Mouse (Mus musculus): ENCODE measurements at regions not wholly inside any gene's neighbourhood (a gene's known extent, or its start where the extent isn't known, plus 50 kb on each side); places are given as distances from the start of the nearest gene placed in this dataset.
A peak's percentile ranks its signal among the peaks of the same experiment; 100 is the strongest.
"Not testable (repeated sequence)": the region's sequence is repeated elsewhere in the genome, so short reads cannot be mapped to it uniquely, and the experiment has no call there.

DNA sequence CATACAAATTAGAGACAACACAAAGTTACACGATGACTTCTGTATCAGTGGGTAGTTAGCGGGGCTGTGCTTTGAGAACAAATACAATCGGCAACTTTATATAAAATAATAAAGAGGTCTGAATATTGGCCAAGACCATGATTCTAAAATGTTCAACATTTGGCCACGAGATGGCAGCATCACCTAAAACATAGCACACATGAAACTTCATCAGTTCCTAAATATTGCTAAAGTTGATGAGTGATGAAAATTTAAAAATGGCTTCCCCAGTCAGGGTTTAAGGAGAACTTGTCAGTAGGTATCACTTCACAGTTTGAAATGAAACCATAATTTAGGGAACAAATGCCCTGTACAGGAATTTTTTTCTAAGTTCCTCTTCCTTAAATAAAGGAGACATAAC is 824.6 kb downstream of the Basp1 start:
- DNase-seq: peak; percentile 60

DNA sequence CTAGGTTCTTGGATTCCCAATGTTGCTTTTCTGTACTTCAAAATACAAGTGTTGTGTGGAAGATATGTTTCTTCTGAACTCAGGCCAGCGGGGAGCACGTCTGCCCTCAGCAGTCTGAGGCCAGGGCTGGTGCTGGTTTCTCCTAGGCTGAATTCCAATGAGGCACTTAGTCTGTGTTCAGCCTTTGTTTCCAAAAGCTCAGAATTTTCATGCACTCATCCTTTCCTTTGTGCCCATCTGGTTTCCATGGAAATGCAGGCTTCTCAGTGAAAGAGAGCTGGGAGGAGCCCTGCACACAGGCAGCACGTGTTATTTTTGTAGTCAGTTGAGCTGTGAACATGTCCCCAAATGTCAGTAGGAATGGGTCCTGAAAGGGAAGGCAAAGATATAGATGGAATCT is 846.6 kb downstream of the Basp1 start:
- no peak for DNase-seq

DNA sequence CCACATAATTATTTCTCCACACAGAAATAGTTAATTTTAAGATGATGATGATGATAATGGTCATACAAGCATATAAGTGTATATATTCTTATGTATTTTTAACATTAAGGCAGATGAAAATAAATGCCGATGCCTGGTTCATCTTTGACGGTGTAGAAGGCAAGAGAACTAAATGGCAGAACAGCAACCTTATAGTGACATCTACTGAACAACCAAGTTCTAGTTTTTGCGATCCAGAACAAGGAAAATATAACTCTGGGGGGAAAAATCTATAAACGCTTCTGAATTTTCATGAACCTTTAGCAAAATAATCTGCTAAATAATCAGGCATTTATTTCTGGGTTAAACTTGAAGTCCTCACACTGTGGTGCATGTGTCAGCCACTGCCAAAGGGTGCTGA is 856.8 kb downstream of the Basp1 start:
- no peak for DNase-seq

DNA sequence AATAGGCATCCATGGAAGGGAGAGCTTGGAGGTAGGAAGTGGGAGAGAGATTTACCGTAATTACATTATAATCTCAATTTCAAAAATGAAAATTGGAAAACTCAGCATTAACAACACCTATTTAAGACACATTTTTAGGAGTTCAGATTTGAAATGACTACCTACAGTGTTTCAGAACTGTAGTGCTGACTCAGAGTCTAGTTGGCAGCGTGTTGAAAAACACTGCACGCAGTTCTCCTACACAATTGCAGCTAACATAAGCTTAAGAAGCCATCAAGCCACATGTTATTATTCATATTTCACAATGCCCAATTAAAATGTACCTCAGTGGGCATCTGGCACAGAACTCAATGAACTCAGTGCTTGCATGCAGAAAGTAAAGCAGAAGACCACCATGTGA is 863.5 kb downstream of the Basp1 start:
- no peak for DNase-seq

DNA sequence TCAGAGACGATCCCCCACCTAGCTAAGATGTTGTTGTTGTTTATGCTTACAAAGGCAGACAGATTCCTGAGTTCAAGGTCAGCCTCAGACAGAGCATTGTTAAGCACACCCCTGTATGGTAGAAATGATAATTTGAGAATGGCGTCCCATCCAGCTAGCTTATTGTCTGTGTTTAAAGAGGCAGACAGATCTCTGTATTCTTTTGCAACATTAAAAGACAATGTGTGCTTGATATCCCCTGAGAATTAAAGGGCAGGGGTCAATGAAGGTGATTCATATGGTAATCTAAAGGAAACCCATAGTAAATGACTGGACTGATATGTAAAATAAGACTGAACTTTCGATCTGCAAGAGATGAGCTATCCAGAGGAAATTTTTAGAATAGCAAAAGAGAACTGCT is 883.5 kb downstream of the Basp1 start:
- no peak for DNase-seq

DNA sequence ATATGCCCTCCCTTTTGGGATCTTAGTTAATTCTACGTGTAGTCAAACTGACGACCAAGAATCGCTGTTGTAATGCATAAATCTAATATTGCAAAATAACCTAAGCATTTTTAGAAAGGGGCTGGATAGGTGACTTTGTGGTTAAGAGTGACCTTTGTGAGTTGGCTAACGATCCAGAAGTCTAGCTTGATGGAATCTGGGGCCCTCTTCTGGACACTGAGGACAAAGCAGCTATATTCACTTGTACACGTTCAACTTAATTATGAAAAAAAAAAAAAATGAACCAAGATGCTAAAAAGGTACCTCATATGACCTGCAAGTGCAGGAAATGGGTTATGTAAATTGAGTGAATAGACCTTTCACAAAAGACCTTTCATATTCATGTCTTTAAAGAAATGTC is 886.2 kb downstream of the Basp1 start:
- no peak for DNase-seq

DNA sequence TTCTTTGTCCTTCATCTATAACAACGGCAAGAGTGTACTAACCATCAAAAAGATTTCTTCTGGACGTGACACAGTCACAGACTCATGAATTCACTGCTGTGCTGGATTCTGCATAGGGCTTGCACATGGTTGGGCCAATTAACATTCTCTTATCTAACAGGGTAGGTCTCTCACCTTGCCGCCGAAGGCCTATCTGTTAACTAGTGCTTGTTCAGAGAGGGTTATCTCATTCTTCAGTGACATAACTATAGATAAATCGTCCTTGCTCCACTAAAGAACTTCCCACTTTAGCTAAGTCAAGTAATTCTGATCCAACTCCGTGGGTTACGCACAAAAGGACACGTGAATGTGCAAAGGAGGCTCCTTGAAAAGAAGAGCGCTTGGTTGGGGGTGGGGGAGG is 899.6 kb downstream of the Basp1 start:
- no peak for DNase-seq

DNA sequence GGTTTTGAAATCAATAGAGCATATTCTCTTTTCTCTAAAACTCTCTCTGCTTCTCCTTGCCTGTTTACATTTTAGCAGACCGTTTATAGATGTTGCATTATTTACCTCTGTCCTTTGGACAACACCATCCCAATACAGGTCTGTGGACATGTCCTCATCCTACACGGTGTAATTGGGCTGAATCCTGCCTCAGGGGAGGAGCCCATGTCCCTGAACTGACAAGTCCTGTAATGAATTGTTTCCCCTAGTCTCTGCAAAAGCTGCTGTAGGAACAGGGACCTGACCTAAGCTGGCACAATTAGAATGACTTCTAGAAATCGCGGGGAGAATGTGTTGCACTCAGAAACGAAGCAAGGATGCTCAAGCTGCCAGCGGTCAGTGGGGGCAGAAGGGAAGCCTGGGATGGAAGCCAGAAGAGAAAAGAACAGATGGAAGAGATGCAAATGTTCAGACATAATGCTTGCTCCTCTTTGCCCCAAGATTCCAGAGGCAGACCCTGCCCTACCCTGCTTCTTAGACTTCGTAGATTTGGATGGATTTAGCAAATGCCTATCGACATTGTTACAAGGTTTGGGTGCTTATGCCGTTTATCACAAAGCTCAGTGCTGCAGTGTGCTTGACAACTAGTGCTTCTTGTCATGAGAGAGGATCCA is 911.5 kb downstream of the Basp1 start:
- no peak for DNase-seq

DNA sequence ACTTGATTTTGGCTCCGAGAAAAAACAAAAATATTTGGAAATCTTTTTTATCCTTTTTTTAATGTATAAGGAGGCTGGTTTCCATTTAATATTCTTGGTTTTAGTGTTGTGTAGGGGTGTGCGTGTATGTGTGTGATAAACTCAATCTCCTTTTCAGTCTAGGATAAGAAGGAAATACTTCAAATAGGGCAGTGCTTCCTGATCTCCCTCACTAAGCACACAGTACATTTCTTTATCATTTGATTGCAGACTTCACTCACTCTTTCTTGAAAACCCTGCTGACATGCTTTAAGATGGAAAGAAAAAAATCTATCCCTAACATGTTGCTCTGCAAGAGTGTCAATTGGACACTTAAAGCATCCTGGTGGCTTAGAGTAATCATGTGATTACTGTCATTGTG is 927.3 kb downstream of the Basp1 start:
- DNase-seq: no peak

DNA sequence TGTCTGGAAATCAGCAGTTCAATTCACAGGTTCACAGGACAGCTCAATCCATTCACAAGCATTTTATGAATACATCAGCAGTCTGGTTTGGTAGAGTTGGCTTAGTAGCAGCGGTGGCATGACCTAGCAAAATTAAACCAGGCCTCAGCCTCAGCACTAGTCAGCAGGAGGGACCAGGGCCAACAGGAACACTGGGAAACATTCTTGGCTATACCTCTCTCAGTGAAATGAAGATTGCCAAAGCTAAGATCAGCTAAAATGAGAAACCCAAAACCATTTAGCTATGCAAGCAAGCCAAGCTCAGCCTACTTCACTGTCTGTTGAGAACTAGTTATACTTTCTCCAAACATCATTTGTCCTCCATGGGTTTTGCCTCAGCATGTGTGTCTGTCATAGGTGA is 945.3 kb downstream of the Basp1 start:
- no peak for DNase-seq

DNA sequence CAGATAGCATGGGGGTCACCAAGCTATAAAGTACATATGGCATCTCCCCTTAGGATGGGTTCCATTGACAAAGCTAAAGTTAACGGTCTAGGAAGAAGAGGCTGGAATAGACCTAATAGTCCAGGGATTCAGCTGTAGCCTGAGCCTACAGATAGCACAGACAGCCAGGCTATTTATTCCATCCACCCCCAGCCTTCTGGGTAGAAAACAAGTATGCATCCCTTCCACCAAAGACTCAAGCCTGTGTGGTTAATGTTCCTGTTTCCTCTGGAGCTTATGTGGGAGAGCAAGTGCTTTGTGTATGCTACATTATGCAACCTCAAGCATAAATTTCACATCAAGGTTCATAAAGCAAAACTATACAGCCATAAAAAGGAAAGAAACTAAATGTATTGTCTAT is 955.8 kb downstream of the Basp1 start:
- no peak for DNase-seq

DNA sequence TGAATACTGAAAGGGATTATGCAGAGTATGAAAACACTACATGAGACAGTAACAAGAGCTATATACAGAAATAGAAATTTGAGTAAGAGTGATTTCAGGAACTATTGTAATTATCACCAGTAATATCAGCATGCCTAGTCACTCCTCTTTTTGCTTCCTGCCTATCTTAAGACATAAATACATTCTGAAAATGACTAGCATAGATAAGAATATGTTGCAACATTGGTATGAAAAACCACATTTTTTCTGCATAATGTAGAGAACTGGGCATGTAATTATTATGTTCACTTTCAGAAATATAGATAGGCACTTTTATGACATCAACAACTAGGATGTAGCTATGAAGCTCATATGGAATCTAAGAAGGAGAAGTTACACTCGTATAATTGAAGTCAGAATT is 980.5 kb downstream of the Basp1 start:
- DNase-seq: no peak

DNA sequence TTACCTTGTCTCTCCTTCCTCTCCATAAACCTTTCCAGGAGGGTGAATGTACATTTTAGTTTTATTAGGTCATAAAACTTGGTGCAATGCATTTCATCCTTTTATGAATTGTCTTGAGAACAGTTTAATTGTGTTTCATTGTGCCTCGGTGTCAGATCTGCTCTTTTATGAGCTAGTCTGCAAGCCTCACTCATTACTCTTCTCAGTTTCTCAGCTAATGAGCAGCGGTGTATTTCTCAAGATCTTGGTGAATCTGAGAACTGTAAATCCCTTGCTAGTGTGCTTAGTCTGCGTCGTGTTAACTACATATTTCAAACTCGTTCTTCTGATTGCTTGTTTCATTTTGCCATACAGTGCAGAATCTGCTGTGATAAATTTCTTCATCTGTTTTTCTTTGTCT is 984.4 kb downstream of the Basp1 start:
- no peak for DNase-seq

DNA sequence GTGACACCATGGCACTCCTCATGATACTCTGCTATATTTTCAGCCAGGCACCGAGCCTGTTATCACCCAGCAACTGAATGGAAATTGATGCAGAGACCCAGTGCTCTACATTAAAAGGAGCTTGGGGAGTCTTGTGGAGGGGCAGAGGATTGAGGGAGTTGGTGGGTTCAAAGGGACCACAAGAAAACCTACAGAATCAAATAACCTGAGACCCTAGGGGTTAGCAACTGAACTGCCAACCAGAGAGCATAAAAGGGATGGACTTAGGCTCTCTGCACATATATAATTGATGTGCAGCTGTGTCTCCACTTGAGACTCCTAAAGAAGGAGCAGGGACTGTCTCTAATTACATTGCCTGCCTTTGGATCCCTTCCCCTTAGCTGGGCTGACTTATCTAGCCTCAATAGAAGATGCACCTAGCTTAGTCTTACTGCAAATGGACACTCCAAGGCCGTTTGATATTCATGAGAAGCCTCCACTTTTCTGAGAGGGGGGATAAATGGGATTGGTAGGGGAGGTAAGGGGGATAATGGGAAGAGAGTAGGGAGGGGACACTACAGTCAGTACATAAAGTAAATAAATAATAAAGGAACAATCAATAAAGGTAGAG is 991.1 kb downstream of the Basp1 start:
- no peak for DNase-seq

DNA sequence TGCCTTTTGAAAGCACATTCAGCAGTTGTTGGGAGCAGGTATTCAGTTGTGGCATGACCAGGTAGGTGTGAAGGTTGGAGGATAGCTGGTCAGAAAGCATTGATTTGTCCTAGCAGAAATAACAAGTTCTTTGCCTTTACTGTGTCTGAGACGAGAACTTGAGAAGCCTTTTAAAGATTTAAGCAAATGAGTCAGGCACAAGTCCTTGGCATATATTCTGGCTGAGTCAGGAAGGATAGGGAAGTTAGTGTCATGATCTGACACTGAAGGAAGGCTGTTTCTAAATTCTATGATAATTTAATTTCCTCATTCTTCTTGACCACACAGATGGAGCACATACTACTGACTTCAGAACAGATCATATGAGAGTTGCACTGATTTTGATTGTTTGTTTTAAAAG is 993.8 kb downstream of the Basp1 start:
- DNase-seq: no peak

DNA sequence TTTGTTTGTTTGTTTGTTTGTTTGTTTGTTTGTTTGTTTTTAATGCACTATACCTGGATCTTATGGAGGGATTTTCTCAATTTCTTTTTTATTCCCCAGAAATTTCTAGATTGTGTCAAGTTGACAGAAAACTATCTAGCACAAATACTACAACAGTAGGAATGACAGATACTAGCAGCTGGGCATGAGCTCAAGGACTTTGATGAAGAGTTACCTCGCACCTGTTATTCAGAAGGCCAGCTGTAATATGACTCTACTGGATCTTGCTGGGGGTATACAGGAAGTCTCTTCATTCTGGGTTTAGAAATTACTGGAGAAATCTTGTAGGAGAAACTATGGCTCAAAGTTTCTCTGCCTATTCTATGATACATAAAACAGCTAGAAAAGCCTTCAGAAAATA is 994.4 kb downstream of the Basp1 start:
- DNase-seq: no peak

DNA sequence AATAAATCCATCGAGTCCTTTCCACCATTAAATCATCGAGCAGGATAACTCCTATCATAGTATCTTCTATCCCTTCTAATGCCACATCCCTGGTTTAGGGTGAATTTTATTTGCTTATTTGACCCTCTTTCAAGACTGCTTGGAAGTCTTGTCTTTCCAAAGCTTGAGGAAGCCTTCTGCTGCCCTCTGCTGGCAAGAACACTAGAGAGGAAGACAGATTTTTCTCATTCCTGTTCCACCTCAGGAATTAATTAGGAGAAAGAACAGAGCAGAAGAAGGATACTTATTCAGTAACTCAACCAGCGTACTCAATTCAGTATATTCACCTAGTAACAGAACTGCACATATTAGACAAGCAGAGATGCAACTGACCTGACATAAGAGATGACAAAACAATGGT is 1005.9 kb downstream of the Basp1 start:
- DNase-seq: peak; percentile 41

DNA sequence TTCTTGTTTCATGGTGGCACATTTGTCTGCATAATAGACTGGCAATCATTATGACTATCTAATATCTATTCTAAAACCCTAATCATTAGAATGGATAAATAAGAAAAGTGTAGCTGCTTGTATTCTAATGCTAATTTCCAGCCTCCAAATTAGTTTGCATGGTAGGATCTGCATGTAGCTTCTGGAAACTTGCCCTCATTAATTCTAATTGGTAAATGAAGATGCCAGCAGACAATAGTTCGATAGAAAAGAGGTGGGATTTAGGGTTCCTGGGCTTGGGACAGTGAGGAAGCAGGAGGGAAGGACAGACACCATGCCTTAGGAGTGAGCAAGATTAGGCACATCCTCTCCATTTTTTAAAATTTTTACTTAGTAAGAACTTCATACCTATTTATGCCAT is 1008.3 kb downstream of the Basp1 start:
- DNase-seq: no peak

DNA sequence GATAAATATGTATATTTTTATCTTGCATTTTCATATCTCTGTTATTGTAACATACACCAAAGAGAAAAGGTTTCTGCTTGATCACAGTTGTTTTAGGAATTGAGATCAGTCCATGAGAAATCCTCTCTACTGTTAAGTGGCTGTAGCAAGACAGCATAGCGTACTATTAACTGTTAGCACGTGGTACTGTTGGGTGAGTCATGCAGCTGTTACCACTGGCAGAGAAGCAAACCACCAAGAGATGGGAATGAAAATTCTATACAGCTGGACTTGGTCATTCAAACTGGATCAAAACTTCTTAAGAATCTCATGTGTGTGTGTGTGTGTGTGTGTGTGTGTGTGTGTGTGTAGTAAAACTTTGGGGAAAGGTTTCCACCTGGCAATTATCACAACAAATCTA is 1013.5 kb downstream of the Basp1 start:
- DNase-seq: no peak

DNA sequence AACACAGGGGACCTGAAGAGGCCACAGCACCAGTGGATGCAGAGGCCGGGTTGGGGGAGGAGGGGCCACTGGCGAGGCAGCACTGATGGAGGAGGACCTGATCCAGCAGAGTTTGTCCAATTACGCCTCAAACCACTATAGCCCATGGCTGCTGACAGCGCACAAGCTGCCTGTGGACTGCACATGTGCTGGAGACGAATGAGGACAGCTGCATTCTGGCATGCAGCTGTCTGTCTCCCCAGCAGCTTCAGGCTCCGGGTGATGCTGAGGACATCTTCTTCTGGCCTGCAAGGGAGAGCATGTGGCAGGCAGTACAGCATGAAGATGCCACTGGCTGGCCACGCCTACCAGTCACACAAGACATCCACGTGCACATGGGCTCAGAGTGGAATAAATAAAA is 1055.2 kb downstream of the Basp1 start:
- DNase-seq: no peak

DNA sequence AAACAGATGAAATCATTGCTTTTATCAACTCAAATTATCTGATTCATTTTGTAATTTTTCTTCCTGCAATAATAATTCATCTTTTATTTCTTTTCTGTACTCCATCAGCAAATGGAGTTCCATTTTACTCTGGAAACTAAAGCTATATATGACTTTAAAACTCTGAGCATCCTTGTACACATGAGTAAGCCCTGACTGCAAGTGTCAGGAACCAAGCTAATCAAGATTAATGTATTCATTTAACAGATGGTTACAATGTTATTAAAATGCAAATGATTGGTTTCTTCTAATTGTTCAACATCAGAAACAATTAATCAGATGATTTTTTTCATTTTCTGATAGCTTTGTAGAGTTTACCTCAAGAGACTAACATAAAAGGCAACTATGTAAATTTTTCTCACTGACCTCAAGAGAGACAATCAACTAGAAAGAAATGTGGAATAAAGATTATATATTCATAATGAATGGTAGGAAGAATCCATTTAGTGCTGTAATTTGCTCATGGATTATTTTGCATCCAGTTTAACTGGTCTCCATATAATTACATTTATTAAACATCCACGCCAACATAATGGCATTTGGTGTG is 1064.5 kb downstream of the Basp1 start:
- DNase-seq: no peak

DNA sequence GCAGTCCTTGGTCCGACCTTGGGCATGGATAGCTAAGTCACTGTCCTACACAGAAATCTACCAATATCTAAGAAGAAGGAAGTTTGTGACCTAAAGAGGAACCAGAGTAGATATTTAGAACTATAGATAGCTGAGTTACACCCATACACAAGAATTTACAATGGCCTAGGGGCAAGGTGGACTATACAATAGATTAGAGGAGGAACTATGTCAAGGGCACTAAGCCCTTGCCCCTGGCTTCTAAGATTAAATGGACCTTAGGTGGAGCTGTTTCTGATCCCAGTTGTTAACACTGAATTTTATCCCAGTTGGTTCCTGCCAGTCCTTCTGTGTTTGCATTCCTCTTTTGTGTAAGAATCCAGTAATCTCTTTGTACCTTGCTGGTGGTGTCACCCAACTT is 1077.7 kb downstream of the Basp1 start:
- DNase-seq: not testable (repeated sequence)

DNA sequence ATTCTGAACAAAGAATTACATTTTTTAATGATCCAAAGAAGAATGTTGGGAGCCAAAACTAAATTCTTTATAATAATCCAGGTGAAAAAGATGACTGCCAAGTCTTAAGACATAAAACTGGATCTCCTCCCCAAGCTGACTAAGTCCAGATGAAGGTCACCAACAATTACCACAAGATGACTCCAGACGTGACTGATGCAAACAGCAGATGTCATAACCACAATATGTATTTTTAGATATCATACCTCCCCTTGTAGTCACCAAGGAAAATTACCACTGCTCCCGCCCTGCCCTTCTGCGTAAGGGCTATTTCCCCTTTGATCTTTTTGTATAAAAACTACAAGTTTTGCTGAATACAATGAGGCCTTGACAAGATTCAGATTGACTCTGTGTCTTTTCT is 1110.4 kb downstream of the Basp1 start:
- DNase-seq: not testable (repeated sequence)

DNA sequence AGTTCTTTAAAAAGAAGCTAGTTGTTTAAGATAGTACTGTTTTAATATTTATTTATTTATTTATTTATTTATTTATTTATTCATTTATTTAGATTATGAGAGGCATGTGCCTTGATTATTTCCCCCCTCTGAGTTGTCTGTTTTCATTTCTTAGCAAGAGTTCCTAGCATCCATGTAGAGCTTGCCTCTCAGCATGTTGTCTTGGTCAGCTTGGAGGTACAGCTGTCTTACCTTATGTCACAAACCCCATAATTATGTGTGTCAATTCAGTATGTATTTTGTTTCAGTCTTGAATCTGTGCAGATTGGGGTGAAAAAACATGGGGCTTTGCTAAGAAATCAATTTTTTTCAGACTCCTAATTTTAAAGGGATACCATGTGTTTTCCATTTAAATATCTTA is 1116.3 kb downstream of the Basp1 start:
- no peak for DNase-seq

DNA sequence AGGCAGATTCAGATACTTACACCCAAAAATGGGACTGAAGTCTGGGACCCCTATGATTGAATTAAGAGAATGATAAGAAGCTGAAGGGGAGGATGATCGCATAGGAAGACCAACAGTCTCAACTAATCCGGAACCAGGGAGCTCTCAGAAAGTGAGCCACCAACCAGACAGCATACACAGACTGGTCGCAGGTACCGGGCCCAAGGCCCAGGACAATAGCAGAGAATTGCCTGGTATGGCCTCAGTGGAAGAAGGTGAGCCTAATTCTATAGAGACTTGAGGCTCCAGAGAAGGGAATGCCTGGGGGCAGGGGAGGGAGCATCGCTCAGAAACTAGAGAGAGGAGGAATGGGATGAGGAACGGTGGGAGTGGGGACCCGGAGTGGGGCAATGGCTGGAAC is 1116.8 kb downstream of the Basp1 start:
- DNase-seq: no peak

Measured in kidney, adult 9 months (tissue).